Mouse (Mus musculus): Measurements from ENCODE around the gene Zfp811. TPM values are rescaled to one million over a fixed set of nuclear protein-coding genes. Genes with fewer than 3 reads are reported as not detected.

The Zfp811 gene
- polyA plus RNA-seq (2014; fragmentation: Illumina TruSeq; extraction: RNeasy Lipid Tissue Mini Kit (QIAGEN cat#74804); ENCODE audit: low read depth, low replicate concordance), result 0.16 TPM

GRCm38 (mm10) chr17:32809544-32810374 lies at the start of gene Zfp811:
Zfp811 (minus strand) TSS chr17:32809931.

DNA sequence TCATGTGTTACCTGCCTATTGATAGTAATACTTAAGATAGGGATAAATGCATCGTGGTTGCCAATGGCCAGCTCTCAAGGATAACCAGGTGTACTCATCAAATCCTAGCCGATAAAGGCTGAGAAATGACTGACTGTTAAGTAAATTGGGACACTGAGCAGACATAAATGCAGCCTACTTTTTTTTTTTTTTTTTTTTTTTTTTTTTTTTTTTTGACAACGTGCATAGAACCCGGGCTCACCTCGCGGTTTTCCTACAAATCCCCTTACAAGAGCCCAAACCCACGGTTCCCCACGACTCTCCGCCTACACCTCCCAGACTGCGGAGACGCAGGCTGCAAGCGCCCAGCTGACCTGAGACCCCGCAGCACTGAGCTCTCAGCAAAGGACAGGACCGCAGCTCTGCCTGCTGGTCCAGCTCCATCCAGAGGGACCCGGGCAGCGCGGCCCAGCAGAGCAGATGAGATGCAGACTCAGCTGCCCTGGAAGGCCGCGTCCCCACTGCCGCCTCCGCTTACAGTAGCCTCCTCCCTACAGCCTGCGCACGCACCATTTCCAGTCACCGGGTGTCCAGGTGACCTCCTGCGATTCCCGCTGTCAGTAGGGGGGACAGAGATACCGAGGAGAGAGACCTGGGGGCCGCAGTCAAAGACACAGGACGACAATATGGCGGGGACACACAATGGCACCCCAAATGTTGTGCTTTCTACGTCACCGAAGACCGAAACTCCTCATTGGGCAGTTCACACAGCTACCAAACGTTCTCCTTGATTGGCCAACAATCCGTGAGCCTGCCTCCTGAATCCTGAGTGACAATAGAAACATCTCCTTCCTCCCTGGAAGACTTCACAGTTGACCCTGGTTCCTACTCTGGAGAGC lies 20.0 kb upstream of the Zfp811 start, which contains the start of gene Zfp799:
TSS of gene Zfp799 (minus strand) at position 722 of the 878 bp plus-strand sequence.

GRCm38 (mm10) chr17:32788094-32788559 lies 21.6 kb downstream of the Zfp811 start, which contains the start of gene Zfp871:
Zfp871 (minus strand) TSS chr17:32788287.

Other genes with a start within 250 kb of the Zfp811 start
- not detected for gene Cyp4f37, start 188.6 kb downstream of the Zfp811 start, polyA plus RNA-seq (2014; fragmentation: Illumina TruSeq; extraction: RNeasy Lipid Tissue Mini Kit (QIAGEN cat#74804); ENCODE audit: low read depth, low replicate concordance)
- gene Cyp4f40, start 151.0 kb downstream of the Zfp811 start, polyA plus RNA-seq (2014; fragmentation: Illumina TruSeq; extraction: RNeasy Lipid Tissue Mini Kit (QIAGEN cat#74804); ENCODE audit: low read depth, low replicate concordance), result not detected
- gene Cyp4f15, start 124.3 kb downstream of the Zfp811 start, polyA plus RNA-seq (2014; fragmentation: Illumina TruSeq; extraction: RNeasy Lipid Tissue Mini Kit (QIAGEN cat#74804); ENCODE audit: low read depth, low replicate concordance), result not detected
- 13.1 TPM for gene Zfp871, start 21.6 kb downstream of the Zfp811 start, polyA plus RNA-seq (2014; fragmentation: Illumina TruSeq; extraction: RNeasy Lipid Tissue Mini Kit (QIAGEN cat#74804); ENCODE audit: low read depth, low replicate concordance)
- gene Zfp799, start 20.3 kb upstream of the Zfp811 start, polyA plus RNA-seq (2014; fragmentation: Illumina TruSeq; extraction: RNeasy Lipid Tissue Mini Kit (QIAGEN cat#74804); ENCODE audit: low read depth, low replicate concordance), result 4.9 TPM
- 6.5 TPM for gene Zfp870, start 81.7 kb upstream of the Zfp811 start, polyA plus RNA-seq (2014; fragmentation: Illumina TruSeq; extraction: RNeasy Lipid Tissue Mini Kit (QIAGEN cat#74804); ENCODE audit: low read depth, low replicate concordance)
- gene Cyp4f14, start 107.4 kb upstream of the Zfp811 start, polyA plus RNA-seq (2014; fragmentation: Illumina TruSeq; extraction: RNeasy Lipid Tissue Mini Kit (QIAGEN cat#74804); ENCODE audit: low read depth, low replicate concordance), result 0.73 TPM
- 19.5 TPM for gene Cyp4f13, start 137.5 kb upstream of the Zfp811 start, polyA plus RNA-seq (2014; fragmentation: Illumina TruSeq; extraction: RNeasy Lipid Tissue Mini Kit (QIAGEN cat#74804); ENCODE audit: low read depth, low replicate concordance)
- 2.9 TPM for gene Zfp472, start 155.9 kb upstream of the Zfp811 start, polyA plus RNA-seq (2014; fragmentation: Illumina TruSeq; extraction: RNeasy Lipid Tissue Mini Kit (QIAGEN cat#74804); ENCODE audit: low read depth, low replicate concordance)
- 6.6 TPM for gene Zfp952, start 183.2 kb upstream of the Zfp811 start, polyA plus RNA-seq (2014; fragmentation: Illumina TruSeq; extraction: RNeasy Lipid Tissue Mini Kit (QIAGEN cat#74804); ENCODE audit: low read depth, low replicate concordance)
- 2.8 TPM for gene Zfp763, start 223.5 kb upstream of the Zfp811 start, polyA plus RNA-seq (2014; fragmentation: Illumina TruSeq; extraction: RNeasy Lipid Tissue Mini Kit (QIAGEN cat#74804); ENCODE audit: low read depth, low replicate concordance)

Data from heart, adult 10 weeks (tissue).